Mouse (Mus musculus) midbrain, embryonic 10.5 days (tissue): ENCODE measurements around the gene Prdm2. TPM values are rescaled to one million over a fixed set of nuclear protein-coding genes. Genes with fewer than 3 reads are reported as not detected.
A peak's percentile ranks its signal among the peaks of the same experiment; 100 is the strongest.

Experiments used
- DNase-seq: peaks from one replicate; pipeline ENCODE4 v3.0.0-alpha.2; 2017; ENCODE audit warnings: low spot score
- H3K27ac ChIP-seq: fragments of 300-500 bp; sonication (generic); replicated peaks from 2 replicates; pipeline ENCODE4 v1.5.1; 2016; ENCODE audit warnings: mild to moderate bottlenecking
- H3K27me3 ChIP-seq: fragments of 300-500 bp; sonication (generic); 2 replicates; pipeline ENCODE4 v1.6.1; 2016; ENCODE audit warnings: low read depth, mild to moderate bottlenecking; ENCODE audit not compliant: poor library complexity, severe bottlenecking
- H3K36me3 ChIP-seq: fragments of 300-500 bp; sonication (generic); 2 replicates; pipeline ENCODE4 v1.6.1; 2016; ENCODE audit warnings: mild to moderate bottlenecking, moderate library complexity
- H3K4me1 ChIP-seq: fragments of 300-500 bp; sonication (generic); 2 replicates; pipeline ENCODE4 v1.6.1; 2016
- H3K4me3 ChIP-seq: fragments of 300-500 bp; sonication (generic); 2 replicates; pipeline ENCODE4 v1.5.1; 2016; ENCODE audit warnings: mild to moderate bottlenecking, moderate library complexity
- H3K9me3 ChIP-seq: fragments of 300-500 bp; sonication (generic); replicated peaks from 2 replicates; pipeline ENCODE4 v1.6.1; 2016; ENCODE audit warnings: mild to moderate bottlenecking
- WGBS: fragments of 180-500 bp; shearing (Covaris S2); methylation state at CpG from one replicate; pipeline ENCODE4 v1.1.7; 2016; 5-methylcytosine and 5-hydroxymethylcytosine counted together
- polyA plus RNA-seq: library from polyadenylated mRNA; unstranded; fragments of >200 nt; fragmentation: Nextera tagmentation; extraction: Ambion mirVana; gene quantifications from 2 replicates; pipeline ENCODE4 v1.2.1, GENCODE M21; 2016

The Prdm2 gene
- polyA plus RNA-seq, 1 experiment from 2014 or later, result 14.2 TPM

DNA sequence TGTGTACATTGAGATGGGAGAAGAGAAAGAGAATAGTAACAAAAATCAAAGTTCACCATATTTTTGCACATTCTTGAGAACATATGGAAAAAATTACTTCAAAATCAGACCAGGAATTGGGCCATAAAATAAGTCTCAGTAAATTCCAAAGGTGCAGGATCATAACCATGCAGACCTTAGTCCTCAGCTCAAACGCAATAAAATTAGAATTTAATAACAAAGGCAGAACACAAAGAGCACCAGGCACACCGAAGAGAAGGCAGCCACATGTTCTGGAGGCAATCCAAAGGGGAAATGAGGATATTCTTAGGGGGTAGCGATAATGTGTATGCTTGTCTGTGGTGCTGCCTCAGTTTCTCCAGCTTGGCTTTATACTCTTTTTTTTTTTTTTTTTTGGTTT lies 18.3 kb upstream of the Prdm2 start:
- no peaks in the 10 kb centered on the region for H3K36me3 ChIP-seq
- 90% methylated on average over 3 of the region's 3 CpGs for WGBS
- peaks cover 7% of the 10 kb centered on the region for H3K9me3 ChIP-seq
- no peak for DNase-seq
- H3K27ac ChIP-seq, result no peak overlapping the region
- H3K27me3 ChIP-seq, result no peaks in the 10 kb centered on the region
- no peak overlapping the region for H3K4me3 ChIP-seq
- no peaks in the 10 kb centered on the region for H3K4me1 ChIP-seq

DNA sequence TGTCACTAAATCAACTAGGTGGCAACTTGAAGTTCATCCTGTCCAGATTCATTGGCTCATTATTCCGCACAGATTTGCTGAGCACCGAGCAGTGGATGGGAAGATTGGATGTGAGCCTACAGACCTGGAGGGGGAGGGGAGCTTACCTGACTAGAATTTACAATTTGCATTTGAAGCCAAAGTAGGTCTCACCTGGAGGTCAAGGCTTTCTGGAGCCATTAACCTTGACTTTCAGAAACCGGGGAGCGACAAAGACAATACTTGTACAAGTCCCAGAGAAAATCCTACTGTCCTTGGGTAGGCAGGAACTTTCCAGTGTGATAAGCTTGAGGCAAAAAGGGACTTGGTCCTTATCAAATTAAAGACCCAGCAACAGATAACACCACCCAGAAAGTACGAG lies 15.2 kb upstream of the Prdm2 start:
- H3K27me3 ChIP-seq, result no peaks in the 10 kb centered on the region
- WGBS, result 77% methylated on average over 5 of the region's 5 CpGs
- H3K27ac ChIP-seq, result no peak overlapping the region
- H3K4me3 ChIP-seq, result no peak overlapping the region
- no peaks in the 10 kb centered on the region for H3K9me3 ChIP-seq
- H3K36me3 ChIP-seq, result no peaks in the 10 kb centered on the region
- DNase-seq, result no peak
- no peaks in the 10 kb centered on the region for H3K4me1 ChIP-seq

DNA sequence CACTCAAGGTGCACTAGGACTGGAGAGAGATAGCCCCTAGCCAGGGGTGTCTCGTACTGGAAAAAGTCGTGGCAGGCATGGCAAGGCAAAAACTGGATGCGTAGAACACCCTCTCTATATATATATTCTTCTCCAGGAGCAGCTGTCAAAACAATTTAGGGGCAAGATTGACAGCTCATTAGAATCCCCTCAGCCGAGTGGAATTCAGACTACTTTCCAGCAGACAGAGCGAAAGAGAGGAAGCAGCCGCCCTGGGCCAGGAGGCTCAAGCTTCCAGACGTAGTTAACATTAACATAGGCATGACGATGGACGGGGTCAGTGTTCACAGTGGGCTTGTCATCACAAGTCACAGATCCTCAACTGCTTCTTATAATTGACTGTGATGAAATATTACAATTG lies 13.1 kb upstream of the Prdm2 start:
- no peaks in the 10 kb centered on the region for H3K4me1 ChIP-seq
- 62% methylated on average over 9 of the region's 9 CpGs for WGBS
- no peak overlapping the region for H3K4me3 ChIP-seq
- H3K9me3 ChIP-seq, result no peaks in the 10 kb centered on the region
- no peak overlapping the region for H3K27ac ChIP-seq
- no peaks in the 10 kb centered on the region for H3K36me3 ChIP-seq
- no peak for DNase-seq
- H3K27me3 ChIP-seq, result no peaks in the 10 kb centered on the region

DNA sequence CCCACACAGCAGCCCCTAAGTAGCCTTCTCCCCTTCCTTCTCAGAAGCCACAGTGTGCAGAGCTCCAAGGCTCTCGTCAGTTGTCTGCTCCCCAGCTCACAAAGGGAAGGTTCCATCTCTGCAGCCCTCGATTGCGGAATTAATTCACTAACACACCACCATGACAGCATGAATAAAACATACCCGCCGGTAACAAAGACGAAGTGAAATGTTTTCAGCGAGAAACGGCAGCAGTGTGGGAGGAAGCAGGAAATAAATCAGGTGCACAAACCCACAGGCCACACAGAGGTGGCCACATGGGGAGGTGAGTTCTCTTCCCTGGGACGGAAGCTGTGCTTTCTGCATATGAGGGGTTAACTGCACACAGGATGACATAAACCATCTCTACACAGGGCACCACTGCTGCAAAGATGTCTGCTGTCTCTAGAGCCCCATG lies 6.5 kb upstream of the Prdm2 start:
- Histone ChIP-seq H3K27me3 (no peaks in the 10 kb centered on the region), H3K36me3 (no peaks in the 10 kb centered on the region), H3K27ac (peak overlapping the region; percentile 78), H3K9me3 (no peaks in the 10 kb centered on the region), H3K4me1 (peaks cover 6% of the 10 kb centered on the region), H3K4me3 (peak overlapping the region; percentile 24; the same call in 1 of the 2 replicates)
- WGBS, result 41% methylated on average over 9 of the region's 9 CpGs
- peak; percentile 33 for DNase-seq

DNA sequence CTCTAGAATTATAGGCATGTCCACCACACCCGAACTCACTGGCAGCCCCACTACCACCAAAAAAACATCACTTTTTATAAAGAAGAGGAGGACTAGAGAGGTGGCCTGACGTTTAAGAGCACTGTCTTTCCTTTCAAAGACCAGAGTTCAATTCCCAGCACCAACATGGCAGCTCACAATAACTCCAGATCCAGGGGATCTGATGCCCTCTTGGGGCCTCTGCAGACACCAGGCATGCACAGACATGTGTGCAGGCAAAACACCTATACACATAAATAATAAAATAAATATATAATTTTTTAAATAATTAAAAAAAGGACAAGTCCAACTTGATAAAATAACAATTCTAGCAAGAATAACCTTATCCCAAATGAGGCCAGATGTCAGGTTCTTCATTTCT lies 6.1 kb upstream of the Prdm2 start:
- Histone ChIP-seq H3K4me3 (no peak overlapping the region), H3K36me3 (no peaks in the 10 kb centered on the region), H3K27ac (peak overlapping the region; percentile 78), H3K4me1 (peaks cover 6% of the 10 kb centered on the region), H3K9me3 (no peaks in the 10 kb centered on the region), H3K27me3 (no peaks in the 10 kb centered on the region)
- DNase-seq, result no peak
- 84% methylated on average over 2 of the region's 2 CpGs for WGBS

- H3K9me3 ChIP-seq, result no peaks in the 10 kb centered on the region
- no peak for DNase-seq
- no peaks in the 10 kb centered on the region for H3K36me3 ChIP-seq
- no peak overlapping the region for H3K4me3 ChIP-seq
- no peak overlapping the region for H3K27ac ChIP-seq
- 0 out of 2 replicates have a peak, but pooled peaks cover 5% of the 10 kb centered on the region for H3K27me3 ChIP-seq
- H3K4me1 ChIP-seq, result peaks cover 11% of the 10 kb centered on the region
- WGBS, result 84% methylated on average over 7 of the region's 7 CpGs
These were observed 4.4 kb upstream of the Prdm2 start for GRCm38 (mm10) chr4:143217189-143217588.

DNA sequence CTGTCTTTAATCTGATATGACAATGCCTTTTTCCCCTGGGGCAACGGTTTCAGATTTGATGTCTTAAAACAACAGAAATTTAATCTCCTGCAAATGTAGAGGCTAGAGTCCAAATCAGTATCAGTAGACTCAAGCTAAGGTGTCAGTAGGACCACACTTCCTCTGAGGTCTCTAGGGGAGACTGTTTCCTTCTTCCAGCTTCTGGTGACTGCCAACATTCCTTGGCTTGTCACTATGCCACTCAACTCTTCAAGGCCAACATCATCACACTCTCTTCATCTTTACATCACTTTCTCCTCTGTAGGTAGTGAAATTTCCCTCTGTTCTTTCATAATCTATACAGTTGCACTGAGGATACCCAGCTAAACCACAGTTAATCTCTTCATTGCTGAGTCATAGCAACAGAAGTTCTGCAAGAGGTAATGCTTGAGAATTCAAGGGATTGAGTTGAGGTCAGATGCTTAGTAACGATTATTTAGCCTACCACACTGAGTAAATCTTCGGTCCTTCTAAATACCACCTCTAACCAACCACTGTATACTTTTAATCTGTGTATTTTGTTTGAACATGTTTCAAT lies 1.5 kb upstream of the Prdm2 start:
- WGBS, result 95% methylated on average over 3 of the region's 3 CpGs
- H3K4me1 ChIP-seq, result peaks cover 28% of the 10 kb centered on the region
- no peaks in the 10 kb centered on the region for H3K36me3 ChIP-seq
- no peak for DNase-seq
- no peaks in the 10 kb centered on the region for H3K9me3 ChIP-seq
- H3K27me3 ChIP-seq, result 0 out of 2 replicates have a peak, but pooled peaks cover 5% of the 10 kb centered on the region
- H3K4me3 ChIP-seq, result no peak overlapping the region
- H3K27ac ChIP-seq, result no peak overlapping the region

GRCm38 (mm10) chr4:143213571-143213970 lies 776 bp upstream of the Prdm2 start:
- no peak for DNase-seq
- Histone ChIP-seq H3K27ac (no peak overlapping the region), H3K4me3 (no peak overlapping the region), H3K9me3 (no peaks in the 10 kb centered on the region), H3K27me3 (0 out of 2 replicates have a peak, but pooled peaks cover 5% of the 10 kb centered on the region), H3K36me3 (no peaks in the 10 kb centered on the region), H3K4me1 (peaks cover 26% of the 10 kb centered on the region)
- 93% methylated on average over 4 of the region's 4 CpGs for WGBS

DNA sequence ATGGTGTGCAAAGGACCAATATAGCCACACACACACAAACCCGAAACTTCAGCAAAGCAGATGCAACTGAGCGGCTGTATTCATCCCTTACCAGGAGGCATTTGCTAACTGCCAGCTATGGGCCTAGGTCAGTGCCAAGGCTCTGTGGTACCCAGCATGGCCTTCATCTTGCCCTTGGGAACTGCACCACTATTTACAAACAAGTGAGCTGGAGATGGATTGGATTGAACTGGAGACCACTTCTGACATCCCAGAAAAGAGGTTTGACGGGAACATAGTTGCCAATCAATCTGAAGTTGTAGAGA lies 332 bp upstream of the Prdm2 start:
- no peaks in the 10 kb centered on the region for H3K9me3 ChIP-seq
- no peaks in the 10 kb centered on the region for H3K36me3 ChIP-seq
- no peak for DNase-seq
- 0 out of 2 replicates have a peak, but pooled peaks cover 5% of the 10 kb centered on the region for H3K27me3 ChIP-seq
- peak overlapping the region; percentile 98 for H3K27ac ChIP-seq
- H3K4me1 ChIP-seq, result peaks cover 26% of the 10 kb centered on the region
- WGBS, result 95% methylated on average over 3 of the region's 3 CpGs
- H3K4me3 ChIP-seq, result peak overlapping the region; percentile 92

DNA sequence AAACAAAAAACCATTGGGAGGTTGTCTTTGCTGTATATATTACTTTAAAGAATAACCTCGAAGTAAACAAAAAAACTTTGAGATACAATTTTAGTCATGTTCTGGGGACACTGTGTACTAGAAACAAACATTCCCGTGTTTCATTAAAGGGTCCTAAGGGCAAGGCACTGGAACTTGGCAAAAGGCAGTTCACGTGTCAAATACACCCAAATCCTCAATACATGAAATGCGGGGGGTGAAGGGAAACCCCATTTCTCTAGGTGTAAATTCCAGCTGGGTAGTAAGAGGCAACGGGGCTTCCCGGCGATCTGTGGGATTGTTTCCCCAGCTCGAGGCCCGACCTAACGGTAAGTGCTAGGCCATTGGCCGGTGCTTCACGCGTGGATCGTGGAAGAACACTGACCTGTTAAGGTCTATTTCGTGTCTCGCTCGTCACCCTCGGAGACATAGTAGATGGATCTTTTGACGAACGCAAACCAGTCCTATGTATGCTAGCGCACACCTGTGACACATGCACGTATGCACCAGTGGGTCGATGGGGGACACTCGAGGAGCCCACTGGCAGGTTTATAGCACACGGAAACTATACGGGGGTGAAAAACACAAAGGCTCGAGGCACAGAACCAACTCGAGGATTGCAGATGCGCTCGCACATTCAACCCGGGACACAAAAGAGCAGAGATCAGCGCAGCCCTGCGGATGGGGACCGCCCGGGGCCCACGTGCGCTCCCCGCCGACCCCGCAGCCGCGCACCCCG lies 1.0 kb downstream of the Prdm2 start:
- 15% methylated on average over 43 of the region's 43 CpGs for WGBS
- Histone ChIP-seq H3K4me3 (peak overlapping the region; percentile 92), H3K4me1 (peaks cover 26% of the 10 kb centered on the region), H3K36me3 (no peaks in the 10 kb centered on the region), H3K27ac (peak overlapping the region; percentile 98), H3K9me3 (no peaks in the 10 kb centered on the region), H3K27me3 (0 out of 2 replicates have a peak, but pooled peaks cover 5% of the 10 kb centered on the region)
- peak; percentile 36 for DNase-seq

DNA sequence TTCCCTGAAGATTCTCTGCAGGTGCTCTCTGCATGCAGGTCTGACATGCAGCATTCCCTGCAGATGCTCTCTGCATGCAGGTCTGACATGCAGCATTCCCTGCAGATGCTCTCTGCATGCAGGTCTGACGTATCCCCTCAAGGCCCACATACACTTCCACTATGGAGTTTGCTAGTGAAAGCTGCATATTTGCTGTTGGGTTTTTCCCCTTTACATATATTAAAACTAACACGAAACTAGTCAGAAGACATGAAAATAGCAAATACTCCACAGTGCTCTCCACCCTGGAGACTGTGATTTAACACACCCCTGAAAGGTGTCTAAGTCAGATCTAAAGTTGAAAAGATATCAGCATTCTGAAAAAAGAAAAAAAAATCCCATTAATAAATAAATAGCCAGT lies 2.8 kb downstream of the Prdm2 start:
- no peaks in the 10 kb centered on the region for H3K9me3 ChIP-seq

DNA sequence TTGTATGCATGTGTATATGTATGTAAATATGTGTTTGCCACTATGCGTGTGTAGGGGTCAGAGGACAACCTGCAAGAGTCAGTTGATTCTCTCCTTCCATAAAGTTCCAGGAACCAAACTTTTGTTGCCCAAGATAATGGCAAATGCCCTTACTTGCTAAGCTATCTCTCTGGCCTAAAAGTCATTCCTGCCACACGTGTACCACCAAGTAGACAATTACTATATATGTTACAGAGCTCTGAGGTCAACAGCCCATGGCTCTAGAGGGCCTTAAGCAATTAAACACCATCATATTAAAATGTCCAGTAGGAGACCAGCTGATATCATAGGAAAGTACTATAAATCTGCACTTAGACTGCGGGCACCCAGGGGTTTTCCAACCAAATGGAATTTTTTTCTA lies 10.1 kb downstream of the Prdm2 start:
- no peaks in the 10 kb centered on the region for H3K9me3 ChIP-seq
- WGBS, result 84% methylated on average over 3 of the region's 3 CpGs
- no peaks in the 10 kb centered on the region for H3K36me3 ChIP-seq

More for the DNA sequence above, 2.8 kb downstream of the Prdm2 start:
- 84% methylated on average over 2 of the region's 2 CpGs for WGBS
- H3K36me3 ChIP-seq, result no peaks in the 10 kb centered on the region
- no peak for DNase-seq
- no peak overlapping the region for H3K4me3 ChIP-seq
- H3K27me3 ChIP-seq, result 0 out of 2 replicates have a peak, but pooled peaks cover 5% of the 10 kb centered on the region
- peaks cover 26% of the 10 kb centered on the region for H3K4me1 ChIP-seq
- H3K27ac ChIP-seq, result no peak overlapping the region

DNA sequence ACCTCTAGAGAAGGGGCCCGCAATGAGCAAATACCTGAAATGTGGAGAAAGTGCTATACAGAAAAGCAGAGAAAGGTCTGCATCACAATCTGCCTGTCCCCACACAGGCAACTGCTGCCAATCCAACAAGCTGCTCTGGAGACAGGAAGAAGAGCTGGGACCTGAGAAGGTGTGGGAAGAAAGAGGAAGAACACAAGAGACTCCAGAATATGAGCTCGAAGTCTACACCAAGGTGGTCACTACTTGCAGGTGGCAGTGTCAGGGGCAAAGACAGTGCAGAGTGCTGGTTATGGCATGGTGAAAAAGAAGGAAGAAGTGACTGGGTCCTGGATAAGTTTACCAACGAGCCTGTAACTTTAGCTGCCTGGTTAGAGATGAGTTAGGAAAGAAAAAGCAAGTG lies 14.4 kb downstream of the Prdm2 start:
- DNase-seq, result no peak
- Histone ChIP-seq H3K4me3 (no peak overlapping the region), H3K9me3 (no peaks in the 10 kb centered on the region), H3K36me3 (no peaks in the 10 kb centered on the region), H3K4me1 (no peaks in the 10 kb centered on the region), H3K27ac (no peak overlapping the region), H3K27me3 (no peaks in the 10 kb centered on the region)
- 89% methylated on average over 3 of the region's 3 CpGs for WGBS

More for the DNA sequence above, 10.1 kb downstream of the Prdm2 start:
- Histone ChIP-seq H3K4me1 (no peaks in the 10 kb centered on the region), H3K27me3 (no peaks in the 10 kb centered on the region), H3K27ac (no peak overlapping the region), H3K4me3 (no peak overlapping the region)
- no peak for DNase-seq
